Mouse (Mus musculus) thymus, postnatal 14 days (tissue): ENCODE results near the gene Trit1.

Experiments used
- DNase-seq: peaks from one replicate; pipeline ENCODE4 v3.0.0; 2021

Gene Trit1

GRCm38 (mm10) chr4:123053179-123053578 lies 36.8 kb downstream of the Trit1 start:
- DNase-seq, result no peak

- no peak for DNase-seq
Measured at GRCm38 (mm10) chr4:123054172-123054790, 37.9 kb downstream of the Trit1 start.

GRCm38 (mm10) chr4:123056560-123057109 lies 40.2 kb downstream of the Trit1 start:
- DNase-seq, result no peak

- no peak for DNase-seq
Measured at GRCm38 (mm10) chr4:123057957-123058356, 41.6 kb downstream of the Trit1 start.

GRCm38 (mm10) chr4:123061744-123062143 lies 45.3 kb downstream of the Trit1 start:
- no peak for DNase-seq

GRCm38 (mm10) chr4:123068646-123069045 lies 52.2 kb downstream of the Trit1 start:
- no peak for DNase-seq

- peak; percentile 66 for DNase-seq
Measured at GRCm38 (mm10) chr4:123071266-123071966, 55.0 kb downstream of the Trit1 start.

GRCm38 (mm10) chr4:123076928-123077327 lies 60.5 kb downstream of the Trit1 start:
- no peak for DNase-seq

- DNase-seq, result no peak
Measured at GRCm38 (mm10) chr4:123078231-123078630, 61.8 kb downstream of the Trit1 start.

GRCm38 (mm10) chr4:123080791-123081190 lies 64.4 kb downstream of the Trit1 start:
- no peak for DNase-seq

GRCm38 (mm10) chr4:123082283-123083163 lies 66.1 kb downstream of the Trit1 start:
- DNase-seq, result peak; percentile 70

- DNase-seq, result no peak
Measured at GRCm38 (mm10) chr4:123083323-123083902, 67.0 kb downstream of the Trit1 start.

- DNase-seq, result no peak
Measured at GRCm38 (mm10) chr4:123085290-123085689, 68.9 kb downstream of the Trit1 start.

- no peak for DNase-seq
Measured at GRCm38 (mm10) chr4:123086381-123086780, 70.0 kb downstream of the Trit1 start.

GRCm38 (mm10) chr4:123092621-123093020 lies 76.2 kb downstream of the Trit1 start:
- no peak for DNase-seq

GRCm38 (mm10) chr4:123093064-123093776 lies 76.8 kb downstream of the Trit1 start:
- DNase-seq, result no peak

GRCm38 (mm10) chr4:123093869-123094268 lies 77.5 kb downstream of the Trit1 start:
- no peak for DNase-seq
